Mouse (Mus musculus) kidney, postnatal 25 days (tissue): ENCODE results near the gene Armc3.

Experiments used
- DNase-seq, 2 experiments: peaks; one replicate each; pipeline ENCODE4 v3.0.0; 2021; ENCODE audit warnings: mixed read lengths in 2 of 2

Gene Armc3

GRCm38 (mm10) chr2:19198452-19199365 lies at the start of gene Armc3:
Armc3 (plus strand) TSS chr2:19199302.
- DNase-seq, result peak; percentile 36 to 50

- no peak for DNase-seq
Observed at GRCm38 (mm10) chr2:19152687-19153086, 46.4 kb upstream of the Armc3 start.

GRCm38 (mm10) chr2:19156176-19156575 lies 42.9 kb upstream of the Armc3 start:
- peak; percentile 38 to 46 for DNase-seq

GRCm38 (mm10) chr2:19159539-19159938 lies 39.6 kb upstream of the Armc3 start:
- DNase-seq, result no peak

- DNase-seq, result peak; percentile 8 to 54
Observed at GRCm38 (mm10) chr2:19160368-19161114, 38.6 kb upstream of the Armc3 start.

- no peak for DNase-seq
Observed at GRCm38 (mm10) chr2:19164234-19164633, 34.9 kb upstream of the Armc3 start.

GRCm38 (mm10) chr2:19176827-19177236 lies 22.3 kb upstream of the Armc3 start:
- no peak for DNase-seq

- no peak for DNase-seq
Observed at GRCm38 (mm10) chr2:19199366-19199853, 308 bp downstream of the Armc3 start.

GRCm38 (mm10) chr2:19200112-19200511 lies 1.0 kb downstream of the Armc3 start:
- DNase-seq, result no peak

- peak in 1 of 2 experiments; percentile 5 for DNase-seq
Observed at GRCm38 (mm10) chr2:19201682-19202081, 2.6 kb downstream of the Armc3 start.

- no peak for DNase-seq
Observed at GRCm38 (mm10) chr2:19234305-19234704, 35.2 kb downstream of the Armc3 start.

- no peak for DNase-seq
Observed at GRCm38 (mm10) chr2:19235193-19235592, 36.1 kb downstream of the Armc3 start.

- DNase-seq, result no peak
Observed at GRCm38 (mm10) chr2:19235614-19236013, 36.5 kb downstream of the Armc3 start.

GRCm38 (mm10) chr2:19238771-19239170 lies 39.7 kb downstream of the Armc3 start:
- DNase-seq, result no peak

- no peak for DNase-seq
Observed at GRCm38 (mm10) chr2:19249611-19250010, 50.5 kb downstream of the Armc3 start.

GRCm38 (mm10) chr2:19255037-19255436 lies 55.9 kb downstream of the Armc3 start:
- DNase-seq, result no peak

GRCm38 (mm10) chr2:19257255-19257654 lies 58.2 kb downstream of the Armc3 start:
- DNase-seq, result no peak

GRCm38 (mm10) chr2:19260399-19260798 lies 61.3 kb downstream of the Armc3 start:
- DNase-seq, result no peak

- DNase-seq, result no peak
Observed at GRCm38 (mm10) chr2:19263375-19263774, 64.3 kb downstream of the Armc3 start.

GRCm38 (mm10) chr2:19265834-19266233 lies 66.7 kb downstream of the Armc3 start:
- DNase-seq, result no peak

- DNase-seq, result no peak
Observed at GRCm38 (mm10) chr2:19267396-19267795, 68.3 kb downstream of the Armc3 start.

- peak in 1 of 2 experiments; percentile 6 for DNase-seq
Observed at GRCm38 (mm10) chr2:19269955-19270354, 70.9 kb downstream of the Armc3 start.

- peak; percentile 10 to 42 for DNase-seq
Observed at GRCm38 (mm10) chr2:19270709-19271120, 71.6 kb downstream of the Armc3 start.

- no peak for DNase-seq
Observed at GRCm38 (mm10) chr2:19274583-19274982, 75.5 kb downstream of the Armc3 start.
